ENCODE assay signal across 8 mouse cellular contexts in genomic region chrX:101268025-101268754, GRCm38 (mm10). TPM values are rescaled to one million over a fixed set of nuclear protein-coding genes. Genes with fewer than 3 reads are reported as not detected.
DNase-seq lines count a peak whose midpoint lies in the region; ATAC-seq and TF ChIP-seq lines count a peak whose summit lies in the region.

Gene Il2rg, minus strand, starts transcription at chrX:101268255.

- H3K27ac ChIP-seq in liver, embryonic 12.5 days = no peak within 1 kb of the TSS
- no peak within 1 kb of the TSS for H3K27ac ChIP-seq in stomach, embryonic 16.5 days (ENCODE audit: low read length)

- no peak for DNase-seq in lung, adult 2 months
- no peak for DNase-seq in lung, postnatal 14 days
- DNase-seq in neural tube, embryonic 10.5 days (ENCODE audit: extremely low spot score, low spot score) = no peak
- DNase-seq in right cerebral cortex, adult 18-20 months = no peak
- no peak for DNase-seq in cerebellum, postnatal 36 days

- peak within 1 kb of the TSS; percentile 32 for H3K4me2 ChIP-seq in liver, embryonic 12.5 days
- H3K4me2 ChIP-seq in stomach, embryonic 16.5 days (ENCODE audit: low read depth, low read length) = no peak within 1 kb of the TSS

- H3K36me3 ChIP-seq in erythroblast, embryonic 14.5 days (ENCODE audit: control insufficient read depth) = no peaks in the 10 kb centered on the region
- no peaks in the 10 kb centered on the region for H3K36me3 ChIP-seq in liver, embryonic 12.5 days
- no peaks in the 10 kb centered on the region for H3K36me3 ChIP-seq in stomach, embryonic 16.5 days (ENCODE audit: control insufficient read depth, insufficient read depth, low read length)

- H3K4me1 ChIP-seq in lung, adult 2 months (ENCODE audit: control insufficient read depth, insufficient read depth, low read length) = no peaks in the 10 kb centered on the region; the same call in 1 of the 2 replicates
- H3K4me1 ChIP-seq in erythroblast, embryonic 14.5 days (ENCODE audit: control insufficient read depth) = peaks cover 14% of the 10 kb centered on the region
- H3K4me1 ChIP-seq in liver, embryonic 12.5 days = peaks cover 34% of the 10 kb centered on the region
- H3K4me1 ChIP-seq in stomach, embryonic 16.5 days (ENCODE audit: control insufficient read depth, insufficient read depth, low read length) = no peaks in the 10 kb centered on the region

- no peak for TF ChIP-seq POLR2A in lung, adult 2 months (IDR thresholded peaks at IDR 0.05; ENCODE audit: borderline replicate concordance, extremely low read depth, low read depth, low read length)

- H3K27me3 ChIP-seq in erythroblast, embryonic 14.5 days (ENCODE audit: control insufficient read depth) = peaks cover 9% of the 10 kb centered on the region
- peaks cover 25% of the 10 kb centered on the region for H3K27me3 ChIP-seq in liver, embryonic 12.5 days (replicated peaks)
- H3K27me3 ChIP-seq in stomach, embryonic 16.5 days (ENCODE audit: control insufficient read depth, insufficient read depth, low read length) = peaks cover 6% of the 10 kb centered on the region; the same call in 1 of the 2 replicates

- WGBS in lung, adult 2 months = 46% methylated on average over 5 of the region's 5 CpGs
- 11% methylated on average over 5 of the region's 5 CpGs for WGBS in liver, embryonic 12.5 days (ENCODE audit: insufficient replicate concordance)
- 46% methylated on average over 5 of the region's 5 CpGs for WGBS in stomach, embryonic 16.5 days

- no peak for TF ChIP-seq CTCF in lung, adult 2 months (IDR thresholded peaks at IDR 0.05; ENCODE audit: insufficient read depth, low read length)

- H3K4me3 ChIP-seq in lung, adult 2 months (replicated peaks; ENCODE audit: extremely low read depth, low read depth, low read length) = peak within 1 kb of the TSS; percentile 66
- peak within 1 kb of the TSS; percentile 9 for H3K4me3 ChIP-seq in erythroblast, embryonic 14.5 days (replicated peaks)
- peak within 1 kb of the TSS; percentile 7; the same call in 1 of the 2 replicates for H3K4me3 ChIP-seq in liver, embryonic 12.5 days
- H3K4me3 ChIP-seq in stomach, embryonic 16.5 days (replicated peaks; ENCODE audit: low read length) = no peak within 1 kb of the TSS

- no peaks in the 10 kb centered on the region for H3K9me3 ChIP-seq in erythroblast, embryonic 14.5 days (ENCODE audit: control insufficient read depth, low read length)
- no peaks in the 10 kb centered on the region for H3K9me3 ChIP-seq in liver, embryonic 12.5 days (replicated peaks)
- no peaks in the 10 kb centered on the region for H3K9me3 ChIP-seq in stomach, embryonic 16.5 days (replicated peaks; ENCODE audit: control insufficient read depth, low read length)

- H3K9ac ChIP-seq in liver, embryonic 12.5 days = no peak within 1 kb of the TSS
- H3K9ac ChIP-seq in stomach, embryonic 16.5 days (ENCODE audit: low read length) = no peak within 1 kb of the TSS

- ATAC-seq in liver, embryonic 12.5 days = peak; percentile 51; the same call in 1 of the 2 replicates
- ATAC-seq in stomach, embryonic 16.5 days (ENCODE audit: insufficient read depth, low FRiP score) = no peak; the same call in 1 of the 2 replicates

RNA-seq across cellular contexts. Expression of gene Il2rg, which starts in this region (rescaled TPM):
- polyA plus RNA-seq in lung, adult 2 months (2012; rRNA removed) = 38.0 and 60.3 TPM in 2 replicates
- 0.19 and 0.46 TPM in 2 replicates for polyA plus RNA-seq in erythroblast, embryonic 14.5 days (2012)
- polyA plus RNA-seq in liver, embryonic 12.5 days (2016; fragmentation: Nextera tagmentation; extraction: Ambion mirVana) = 11.9 and 12.2 TPM in 2 replicates
- polyA plus RNA-seq in stomach, embryonic 16.5 days (2015; fragmentation: Nextera tagmentation; extraction: Ambion mirVana) = 11.8 and 12.6 TPM in 2 replicates
